Mouse (Mus musculus) thymus, adult 2 months (tissue): Measurements from ENCODE around the gene Ube2l3. TPM values are rescaled to one million over a fixed set of nuclear protein-coding genes. Genes with fewer than 3 reads are reported as not detected.
"Not testable (repeated sequence)": the region's sequence is repeated elsewhere in the genome, so short reads cannot be mapped to it uniquely, and the experiment has no call there.

Experiments used
- DNase-seq: peaks from one replicate; pipeline ENCODE4 v3.0.0; 2021
- H3K27ac ChIP-seq: fragments of 200-500 bp; 2 replicates; pipeline ENCODE4 v1.5.1; 2012; ENCODE audit warnings: low read length, control low read depth; ENCODE audit not compliant: control insufficient read depth, insufficient read depth
- H3K27me3 ChIP-seq: fragments of 200-500 bp; 2 replicates; pipeline ENCODE4 v1.6.1; 2012; ENCODE audit warnings: mild to moderate bottlenecking, low read length, moderate library complexity, mixed read lengths; ENCODE audit not compliant: control insufficient read depth, insufficient read depth
- H3K36me3 ChIP-seq: fragments of 200-500 bp; 2 replicates; pipeline ENCODE4 v1.6.1; 2012; ENCODE audit warnings: mild to moderate bottlenecking, low read length, moderate library complexity; ENCODE audit not compliant: control insufficient read depth, insufficient read depth
- H3K4me1 ChIP-seq: fragments of 200-500 bp; replicated peaks from 2 replicates; pipeline ENCODE4 v1.6.1; 2012; ENCODE audit warnings: low read length; ENCODE audit not compliant: control insufficient read depth, insufficient read depth
- H3K4me3 ChIP-seq: fragments of 200-500 bp; 2 replicates; pipeline ENCODE4 v1.5.1; 2012; ENCODE audit warnings: mild to moderate bottlenecking, low read length, control low read depth, moderate library complexity; ENCODE audit not compliant: control insufficient read depth, insufficient read depth
- CTCF ChIP-seq: fragments of 200-500 bp; IDR thresholded peaks from 2 replicates; pipeline ENCODE4 v1.5.1; 2012; ENCODE audit warnings: mild to moderate bottlenecking, control low read depth, low read length, moderate library complexity, borderline replicate concordance; ENCODE audit not compliant: control insufficient read depth, poor library complexity, insufficient read depth; ENCODE audit errors: extremely low read depth
- POLR2A ChIP-seq: fragments of 200-500 bp; IDR thresholded peaks from 2 replicates; pipeline ENCODE4 v1.6.1; 2012; ENCODE audit warnings: mild to moderate bottlenecking, low read length, control low read depth, moderate library complexity; ENCODE audit not compliant: control insufficient read depth, poor library complexity, insufficient read depth; ENCODE audit errors: extremely low read depth
- WGBS: fragments of 180-500 bp; shearing (Covaris S2); methylation state at CpG from one replicate; pipeline ENCODE4 v1.1.7; 2018; 5-methylcytosine and 5-hydroxymethylcytosine counted together
- polyA plus RNA-seq: library from polyadenylated mRNA; depleted of rRNA; stranded (reverse); fragments of >200 nt; gene quantifications from 2 replicates; pipeline ENCODE4 v1.2.3, GENCODE M21; 2012

The Ube2l3 gene
- polyA plus RNA-seq, 1 experiment, result 70.5 TPM

DNA sequence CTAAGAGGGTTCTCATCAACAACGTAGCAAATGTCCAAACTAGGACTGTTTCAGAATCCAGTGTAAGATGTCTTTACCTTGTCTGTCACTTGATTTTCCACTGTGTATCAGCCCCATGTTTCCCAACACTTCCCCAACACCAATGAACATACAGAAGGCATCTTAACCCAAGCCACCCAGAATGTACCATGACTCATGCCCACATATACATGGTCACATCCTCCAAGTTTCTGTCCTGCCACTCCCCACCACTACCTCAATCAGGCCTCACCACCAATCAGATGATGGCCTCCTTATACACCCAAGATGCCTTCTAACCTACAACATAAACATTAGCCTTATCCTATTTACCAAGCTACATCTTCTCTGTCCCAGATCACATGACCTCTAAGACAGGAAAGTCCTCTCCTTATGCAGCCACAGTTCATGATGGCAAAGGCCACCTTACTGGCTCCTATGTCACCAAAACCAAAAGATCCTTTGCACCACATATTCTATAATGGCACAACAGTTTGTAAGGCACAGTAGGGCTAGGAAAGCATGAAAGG, 24.8 kb downstream of the Ube2l3 start:
- no peak overlapping the region for H3K27ac ChIP-seq
- H3K36me3 ChIP-seq, result peaks cover 19% of the 10 kb centered on the region
- H3K27me3 ChIP-seq, result no peaks in the 10 kb centered on the region
- no peaks in the 10 kb centered on the region for H3K4me1 ChIP-seq
- TF ChIP-seq POLR2A (no peak), CTCF (no peak)
- no peak overlapping the region for H3K4me3 ChIP-seq
- DNase-seq, result no peak
- 100% methylated on average over 1 of the region's 1 CpGs for WGBS

DNA sequence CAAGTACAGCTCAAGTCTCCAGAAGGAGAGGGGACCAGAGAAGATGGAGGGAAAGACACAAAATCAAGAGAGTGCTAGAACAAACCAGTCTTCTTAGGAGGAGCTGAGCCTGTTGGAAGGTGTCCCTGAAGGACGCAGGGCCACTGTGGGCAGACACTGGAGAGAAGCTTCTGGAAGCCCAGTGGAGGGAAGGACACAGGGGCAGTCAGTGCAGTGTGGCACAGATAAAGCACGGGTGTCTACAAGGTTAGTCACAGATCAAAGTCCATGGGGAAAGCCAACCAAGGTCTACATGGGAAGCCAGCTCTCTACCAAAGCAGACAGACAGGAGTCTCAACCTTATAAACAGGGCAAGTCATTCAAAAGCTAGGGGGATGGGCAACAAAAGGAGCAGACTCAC, 26.7 kb downstream of the Ube2l3 start:
- H3K4me1 ChIP-seq, result no peaks in the 10 kb centered on the region
- peaks cover 34% of the 10 kb centered on the region for H3K36me3 ChIP-seq
- no peak for DNase-seq
- WGBS, result 85% methylated on average over 2 of the region's 2 CpGs
- no peak overlapping the region for H3K4me3 ChIP-seq
- H3K27ac ChIP-seq, result no peak overlapping the region
- H3K27me3 ChIP-seq, result no peaks in the 10 kb centered on the region
- TF ChIP-seq CTCF, result no peak
- no peak for TF ChIP-seq POLR2A

- TF ChIP-seq POLR2A (no peak), CTCF (no peak)
- Histone ChIP-seq H3K27ac (no peak overlapping the region), H3K27me3 (no peaks in the 10 kb centered on the region), H3K4me3 (no peak overlapping the region), H3K4me1 (no peaks in the 10 kb centered on the region), H3K36me3 (peaks cover 36% of the 10 kb centered on the region)
- 94% methylated on average over 5 of the region's 5 CpGs for WGBS
- no peak for DNase-seq
These were observed 34.4 kb downstream of the Ube2l3 start for GRCm38 (mm10) chr16:17168049-17168448.

- Histone ChIP-seq H3K4me1 (no peaks in the 10 kb centered on the region), H3K36me3 (peaks cover 27% of the 10 kb centered on the region), H3K27me3 (no peaks in the 10 kb centered on the region), H3K4me3 (no peak overlapping the region), H3K27ac (no peak overlapping the region)
- DNase-seq, result no peak
- no peak for TF ChIP-seq POLR2A
- TF ChIP-seq CTCF, result no peak
These were observed 35.3 kb downstream of the Ube2l3 start for GRCm38 (mm10) chr16:17167179-17167578.

DNA sequence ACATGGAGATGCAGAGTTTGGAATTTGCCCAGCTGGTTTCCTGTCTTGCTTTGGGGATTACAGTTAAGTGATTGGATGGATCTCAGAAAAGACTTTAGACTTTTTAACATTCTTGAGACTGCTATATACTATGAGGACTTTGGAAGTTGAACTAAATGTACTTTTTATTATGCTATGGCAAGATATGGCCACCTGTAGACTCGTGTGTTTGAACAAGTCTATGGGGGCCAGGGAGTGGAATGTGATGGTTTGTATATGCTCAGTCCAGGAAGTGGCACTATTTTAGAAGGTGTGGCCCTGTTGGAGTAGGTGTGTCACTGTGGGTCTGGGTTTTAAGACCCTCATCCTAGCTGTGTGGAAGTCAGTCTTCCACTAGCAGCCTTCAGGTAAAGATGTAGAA, 37.0 kb downstream of the Ube2l3 start:
- H3K27me3 ChIP-seq, H3K4me3 ChIP-seq, DNase-seq, H3K4me1 ChIP-seq, H3K27ac ChIP-seq: not testable (repeated sequence)
- peaks cover 17% of the 10 kb centered on the region for H3K36me3 ChIP-seq
- WGBS, result 93% methylated on average over 1 of the region's 1 CpGs

GRCm38 (mm10) chr16:17154346-17154745, 48.1 kb downstream of the Ube2l3 start:
- Histone ChIP-seq H3K4me3 (no peak overlapping the region), H3K27me3 (no peaks in the 10 kb centered on the region), H3K36me3 (peaks cover 53% of the 10 kb centered on the region), H3K27ac (no peak overlapping the region), H3K4me1 (no peaks in the 10 kb centered on the region)
- TF ChIP-seq POLR2A, result no peak
- no peak for TF ChIP-seq CTCF
- no peak for DNase-seq
- 98% methylated on average over 2 of the region's 2 CpGs for WGBS

DNA sequence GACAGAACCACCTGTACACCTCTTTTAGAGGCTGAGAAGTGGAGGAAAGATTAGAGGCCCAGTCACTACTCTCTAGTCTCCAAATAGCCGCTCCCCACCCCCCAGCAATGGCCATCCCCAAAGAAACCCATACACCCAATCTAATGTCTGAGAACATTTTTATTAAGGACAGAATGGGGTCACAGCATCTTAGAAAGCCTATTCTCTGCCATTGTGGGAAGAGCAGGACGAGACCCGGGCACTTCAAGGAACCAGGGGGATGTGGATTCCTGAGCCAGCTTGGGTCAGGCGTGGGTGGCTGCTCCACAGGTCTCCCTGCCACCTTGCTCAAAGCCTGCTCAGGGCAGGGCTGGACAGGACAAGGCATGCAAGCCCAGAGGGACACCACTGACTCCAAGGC, 50.6 kb downstream of the Ube2l3 start:
- H3K4me1 ChIP-seq, result peaks cover 12% of the 10 kb centered on the region
- no peak for DNase-seq
- no peak overlapping the region for H3K27ac ChIP-seq
- H3K27me3 ChIP-seq, result no peaks in the 10 kb centered on the region
- TF ChIP-seq POLR2A (no peak), CTCF (no peak)
- H3K36me3 ChIP-seq, result peaks cover 31% of the 10 kb centered on the region
- WGBS, result 95% methylated on average over 4 of the region's 4 CpGs
- no peak overlapping the region for H3K4me3 ChIP-seq
